23 mouse cellular contexts compared by ENCODE assay signal in genomic region chr10:43650449-43650848, GRCm38 (mm10).
A peak's percentile ranks its signal among the peaks of the same experiment; 100 is the strongest.
DNase-seq lines count a peak whose midpoint lies in the region; ATAC-seq and TF ChIP-seq lines count a peak whose summit lies in the region.
"Had no signal": no experiment of that assay in that cellular context is flagged by ENCODE, and none has a peak within 500 bp of the region (broad histone marks: within the 10 kb centered on the region; RNA-seq: fewer than 3 reads in every experiment).

No protein-coding gene starts in this region.

- no peak overlapping the region for H3K4me2 ChIP-seq in liver, embryonic 13.5 days
- H3K4me2 ChIP-seq in liver, embryonic 11.5 days: no peak overlapping the region
- H3K4me2 ChIP-seq in liver, embryonic 16.5 days (ENCODE audit: low read depth, low read length): no peak overlapping the region

- H3K36me3 ChIP-seq in liver, embryonic 13.5 days: no peaks in the 10 kb centered on the region
- H3K36me3 ChIP-seq in liver, embryonic 11.5 days (ENCODE audit: control insufficient read depth, insufficient read depth, low read length): no peaks in the 10 kb centered on the region
- no peaks in the 10 kb centered on the region for H3K36me3 ChIP-seq in liver, embryonic 16.5 days (ENCODE audit: control insufficient read depth, insufficient read depth)
- peaks cover 0 to 35% of the 10 kb centered on the region in 2 experiments; a peak in 2 of 4 replicates for H3K36me3 ChIP-seq in MEL (ENCODE audit: control insufficient read depth in 1 of 2, insufficient read depth in 2 of 2, low read length in 2 of 2)
- H3K36me3 ChIP-seq: G1E had no signal

- TF ChIP-seq EP300 in MEL (IDR thresholded peaks at IDR 0.05; ENCODE audit: low read depth in 1 of 2, low read length in 2 of 2): peak; percentile 48 to 55; a peak in 1 of 4 replicates

- DNase-seq in heart, adult 11 months: peak; percentile 1
- no peak for DNase-seq in heart, adult 8-10 months (ENCODE audit: low spot score)
- DNase-seq in liver, embryonic 13.5 days: no peak
- DNase-seq in liver, embryonic 11.5 days (ENCODE audit: low spot score): no peak
- DNase-seq in liver (no peak), MEL (ENCODE audit: low read depth, low spot score) (peak; percentile 59)
- no peak for DNase-seq in layer of hippocampus, adult 9-10 months (ENCODE audit: low spot score)
- DNase-seq: adrenal gland, adult 2 months; adrenal gland, adult 8-10 months; adrenal gland, postnatal 10 days; adrenal gland, postnatal 14 days; adrenal gland, postnatal 25 days; adrenal gland, postnatal 36 days; B cell, adult 2 months; cerebellum, adult 11 months; cerebellum, adult 11-12 months; cerebellum, adult 18-20 months had no signal

- H3K79me2 ChIP-seq in MEL (ENCODE audit: control insufficient read depth, insufficient read depth, low read length, poor library complexity): peaks cover 5% of the 10 kb centered on the region

- ATAC-seq in liver, embryonic 13.5 days (ENCODE audit: low read depth): no peak
- no peak for ATAC-seq in liver, embryonic 11.5 days (replicated peaks; ENCODE audit: low FRiP score)
- ATAC-seq in liver, embryonic 16.5 days (ENCODE audit: low read depth): no peak
- ATAC-seq: activated CD4-positive, CD25-positive, alpha-beta regulatory T cell, adult 4 months; CD4-positive, CD25-positive, alpha-beta regulatory T cell, adult 4 months; Patski had no signal

- H3K4me1 ChIP-seq in liver, embryonic 13.5 days (replicated peaks): peaks cover 48% of the 10 kb centered on the region
- peaks cover 32% of the 10 kb centered on the region for H3K4me1 ChIP-seq in liver, embryonic 11.5 days (replicated peaks; ENCODE audit: control insufficient read depth, insufficient read depth, low read length)
- H3K4me1 ChIP-seq in liver, embryonic 16.5 days (ENCODE audit: control insufficient read depth, low read depth, low read length): peaks cover 32% of the 10 kb centered on the region
- peaks cover 11 to 27% of the 10 kb centered on the region in 2 experiments for H3K4me1 ChIP-seq in MEL (ENCODE audit: control insufficient read depth in 1 of 2, insufficient read depth in 2 of 2, low read length in 2 of 2)

- no peak overlapping the region for H3K4me3 ChIP-seq in liver, embryonic 13.5 days (replicated peaks)
- no peak overlapping the region for H3K4me3 ChIP-seq in liver, embryonic 11.5 days (ENCODE audit: low read depth, low read length)
- no peak overlapping the region for H3K4me3 ChIP-seq in liver, embryonic 16.5 days (ENCODE audit: low read depth, low read length)
- H3K4me3 ChIP-seq in MEL (ENCODE audit: control insufficient read depth in 1 of 2, insufficient read depth in 1 of 2, low read depth in 2 of 2, low read length in 2 of 2): no peak overlapping the region; a peak in 1 of 4 replicates

- TF ChIP-seq POLR2A in MEL (IDR thresholded peaks at IDR 0.05; ENCODE audit: control insufficient read depth in 1 of 2, insufficient read depth in 1 of 2, low read depth in 1 of 2, low read length in 2 of 2, poor library complexity in 1 of 2): no peak

- 52% methylated on average over 1 of the region's 1 CpGs for WGBS in liver, embryonic 13.5 days (ENCODE audit: insufficient replicate concordance)
- WGBS in liver, embryonic 11.5 days: 67% methylated on average over 1 of the region's 1 CpGs
- WGBS in liver, embryonic 16.5 days (ENCODE audit: insufficient replicate concordance): 25% methylated on average over 1 of the region's 1 CpGs

- H3K9me3 ChIP-seq in liver, embryonic 13.5 days (replicated peaks): no peaks in the 10 kb centered on the region
- H3K9me3 ChIP-seq in liver, embryonic 11.5 days (ENCODE audit: control insufficient read depth, low read length): no peaks in the 10 kb centered on the region
- no peaks in the 10 kb centered on the region for H3K9me3 ChIP-seq in liver, embryonic 16.5 days (replicated peaks; ENCODE audit: control insufficient read depth, low read length)
- no peaks in the 10 kb centered on the region for H3K9me3 ChIP-seq in MEL (replicated peaks; ENCODE audit: insufficient read depth, low read length)
- H3K9me3 ChIP-seq: G1E had no signal

- H3K9ac ChIP-seq in liver, embryonic 13.5 days: no peak overlapping the region
- no peak overlapping the region for H3K9ac ChIP-seq in liver, embryonic 11.5 days (ENCODE audit: low read depth, low read length)
- H3K9ac ChIP-seq in liver, embryonic 16.5 days (ENCODE audit: low read depth, low read length): no peak overlapping the region
- no peak overlapping the region for H3K9ac ChIP-seq in MEL (ENCODE audit: control insufficient read depth, low read depth, low read length, poor library complexity, severe bottlenecking)

- no peak for TF ChIP-seq CTCF in MEL (IDR thresholded peaks at IDR 0.05 in 2 of 3, conservative IDR thresholded peaks at IDR 0.05 in 1 of 3; ENCODE audit: control insufficient read depth in 1 of 3, insufficient read depth in 1 of 3, low read depth in 2 of 3, low read length in 3 of 3, poor library complexity in 1 of 3, severe bottlenecking in 1 of 3)

- H3K27ac ChIP-seq in liver, embryonic 13.5 days: peak overlapping the region; percentile 25; the same call in 1 of the 2 replicates
- no peak overlapping the region for H3K27ac ChIP-seq in liver, embryonic 11.5 days (ENCODE audit: low read depth, low read length)
- 0 out of 2 replicates have a peak overlapping the region, but pooled peaks have one; percentile 12 for H3K27ac ChIP-seq in liver, embryonic 16.5 days (ENCODE audit: low read length)
- H3K27ac ChIP-seq in MEL (ENCODE audit: control insufficient read depth, low read depth, low read length): peak overlapping the region; percentile 47

- no peaks in the 10 kb centered on the region for H3K27me3 ChIP-seq in liver, embryonic 13.5 days
- H3K27me3 ChIP-seq in liver, embryonic 11.5 days (replicated peaks; ENCODE audit: control insufficient read depth, insufficient read depth, low read length): no peaks in the 10 kb centered on the region
- no peaks in the 10 kb centered on the region for H3K27me3 ChIP-seq in liver, embryonic 16.5 days (ENCODE audit: control insufficient read depth, insufficient read depth, low read depth, low read length)
- H3K27me3 ChIP-seq in MEL (ENCODE audit: control insufficient read depth in 1 of 2, insufficient read depth in 2 of 2, low read length in 2 of 2): no peaks in the 10 kb centered on the region
- H3K27me3 ChIP-seq: CH12.LX, Patski had no signal

- TF ChIP-seq RAD21 in MEL (IDR thresholded peaks at IDR 0.05; ENCODE audit: low read depth, low read length): no peak

TF ChIP-seq in MEL, 35 proteins besides CTCF, POLR2A, EP300 and RAD21:
- TF ChIP-seq TBP (IDR thresholded peaks at IDR 0.05; ENCODE audit: low read depth, low read length) (no peak), MYC (IDR thresholded peaks at IDR 0.05; ENCODE audit: low read depth, low read length) (no peak), ZMIZ1 (IDR thresholded peaks at IDR 0.05; ENCODE audit: low read depth, low read length) (peak; percentile 44; the same call in 1 of the 2 replicates), RCOR1 (IDR thresholded peaks at IDR 0.05; ENCODE audit: low read depth, low read length) (peak; percentile 53; the same call in 1 of the 2 replicates), ETS1 (IDR thresholded peaks at IDR 0.05; ENCODE audit: low read depth, low read length) (peak; percentile 70; the same call in 1 of the 2 replicates), ZNF384 (IDR thresholded peaks at IDR 0.05; ENCODE audit: low read depth, low read length) (no peak), ZC3H11A (IDR thresholded peaks at IDR 0.05; ENCODE audit: low read depth, low read length) (0 out of 2 replicates have a peak, but pooled peaks have one; percentile 0), SIN3A (IDR thresholded peaks at IDR 0.05; ENCODE audit: low read length) (peak; percentile 59; the same call in 1 of the 2 replicates), TCF12 (IDR thresholded peaks at IDR 0.05; ENCODE audit: low read depth, low read length) (peak; percentile 37; the same call in 1 of the 2 replicates), MEF2A (IDR thresholded peaks at IDR 0.05; ENCODE audit: extremely low read depth, insufficient replicate concordance, low read depth, low read length, poor library complexity, severe bottlenecking) (no peak), POLR2AphosphoS2 (IDR thresholded peaks at IDR 0.05; ENCODE audit: low read length) (no peak), SMC3 (IDR thresholded peaks at IDR 0.05; ENCODE audit: low read depth, low read length) (no peak), GABPA (IDR thresholded peaks at IDR 0.05; ENCODE audit: low read depth, low read length) (peak; percentile 34; the same call in 1 of the 2 replicates), MXI1 (IDR thresholded peaks at IDR 0.05; ENCODE audit: low read depth, low read length) (peak; percentile 35; the same call in 1 of the 2 replicates), MAZ (IDR thresholded peaks at IDR 0.05; ENCODE audit: low read depth, low read length) (peak; percentile 78)

Comparison
In these comparisons a context has a peak if more than half of its experiments do, and no peak if none do; other contexts are left out.
1. DNase-seq: peak in heart, adult 11 months (single experiment) and MEL (single experiment); none in heart, adult 8-10 months (single experiment), liver, embryonic 13.5 days (single experiment), liver, embryonic 11.5 days (single experiment), liver (single experiment) and layer of hippocampus, adult 9-10 months (single experiment).